Mouse (Mus musculus): ENCODE results near the gene Snrnp70. TPM values are rescaled to one million over a fixed set of nuclear protein-coding genes. Genes with fewer than 3 reads are reported as not detected.

Snrnp70 gene
- polyA plus RNA-seq (2017; shearing (Covaris generic)), result 236 TPM

GRCm38 (mm10) chr7:45395578-45396336, at the start of gene Snrnp70:
Gene Snrnp70, minus strand, starts transcription at chr7:45395742.

GRCm38 (mm10) chr7:45437521-45438276, 42.2 kb upstream of the Snrnp70 start, which contains the start of gene Ruvbl2:
Gene Ruvbl2, minus strand, starts transcription at chr7:45438096.

GRCm38 (mm10) chr7:45434203-45435015, 38.9 kb upstream of the Snrnp70 start, which contains the start of gene Gys1:
Gene Gys1, plus strand, starts transcription at chr7:45434844.

GRCm38 (mm10) chr7:45420615-45420919, 25.0 kb upstream of the Snrnp70 start, which contains the start of gene Lhb:
Gene Lhb, plus strand, starts transcription at chr7:45420820.

GRCm38 (mm10) chr7:45413113-45413863, 17.7 kb upstream of the Snrnp70 start, which contains the start of gene Ntf5:
Gene Ntf5, plus strand, starts transcription at chr7:45413695.

GRCm38 (mm10) chr7:45405091-45406075, 9.8 kb upstream of the Snrnp70 start, which contains the start of gene Kcna7:
Gene Kcna7, plus strand, starts transcription at chr7:45405653.

GRCm38 (mm10) chr7:45370475-45371311, 24.8 kb downstream of the Snrnp70 start, which contains the start of gene Lin7b:
Gene Lin7b, minus strand, starts transcription at chr7:45370583.

GRCm38 (mm10) chr7:45366652-45367019, 28.9 kb downstream of the Snrnp70 start, which contains the start of gene Ppfia3:
Gene Ppfia3, minus strand, starts transcription at chr7:45367019.

GRCm38 (mm10) chr7:45335056-45335455, 60.5 kb downstream of the Snrnp70 start, which contains the start of gene Hrc:
Gene Hrc, plus strand, starts transcription at chr7:45335290.

GRCm38 (mm10) chr7:45333431-45333982, 62.0 kb downstream of the Snrnp70 start, which contains the start of gene Trpm4:
Gene Trpm4, minus strand, starts transcription at chr7:45333780.

Other genes with a start within 250 kb of the Snrnp70 start
- 30.4 TPM for gene Pih1d1, start 241.4 kb downstream of the Snrnp70 start, polyA plus RNA-seq (2017; shearing (Covaris generic))
- 42.7 TPM for gene Aldh16a1, start 241.2 kb downstream of the Snrnp70 start, polyA plus RNA-seq (2017; shearing (Covaris generic))
- gene Slc17a7, start 231.8 kb downstream of the Snrnp70 start, polyA plus RNA-seq (2017; shearing (Covaris generic)), result 0.20 TPM
- gene Gfy, start 216.2 kb downstream of the Snrnp70 start, polyA plus RNA-seq (2017; shearing (Covaris generic)), result not detected
- not detected for gene Pth2, start 214.7 kb downstream of the Snrnp70 start, polyA plus RNA-seq (2017; shearing (Covaris generic))
- gene Ccdc155, start 190.8 kb downstream of the Snrnp70 start, polyA plus RNA-seq (2017; shearing (Covaris generic)), result not detected
- gene Dkkl1, start 183.6 kb downstream of the Snrnp70 start, polyA plus RNA-seq (2017; shearing (Covaris generic)), result 2.7 TPM
- gene Tead2, start 180.0 kb downstream of the Snrnp70 start, polyA plus RNA-seq (2017; shearing (Covaris generic)), result 0.95 TPM
- gene Cd37, start 156.6 kb downstream of the Snrnp70 start, polyA plus RNA-seq (2017; shearing (Covaris generic)), result 402 TPM
- not detected for gene Slc6a16, start 154.7 kb downstream of the Snrnp70 start, polyA plus RNA-seq (2017; shearing (Covaris generic))
- not detected for gene Slc6a21, start 118.2 kb downstream of the Snrnp70 start, polyA plus RNA-seq (2017; shearing (Covaris generic))
- gene Trpm4, start 62.0 kb downstream of the Snrnp70 start, polyA plus RNA-seq (2017; shearing (Covaris generic)), result 8.0 TPM
- not detected for gene Hrc, start 60.5 kb downstream of the Snrnp70 start, polyA plus RNA-seq (2017; shearing (Covaris generic))
- gene Ppfia3, start 28.7 kb downstream of the Snrnp70 start, polyA plus RNA-seq (2017; shearing (Covaris generic)), result not detected
- not detected for gene Lin7b, start 25.2 kb downstream of the Snrnp70 start, polyA plus RNA-seq (2017; shearing (Covaris generic))
- gene Kcna7, start 9.9 kb upstream of the Snrnp70 start, polyA plus RNA-seq (2017; shearing (Covaris generic)), result not detected
- not detected for gene Ntf5, start 18.0 kb upstream of the Snrnp70 start, polyA plus RNA-seq (2017; shearing (Covaris generic))
- not detected for gene Lhb, start 25.1 kb upstream of the Snrnp70 start, polyA plus RNA-seq (2017; shearing (Covaris generic))
- gene Gys1, start 39.1 kb upstream of the Snrnp70 start, polyA plus RNA-seq (2017; shearing (Covaris generic)), result 8.8 TPM
- gene Ruvbl2, start 42.4 kb upstream of the Snrnp70 start, polyA plus RNA-seq (2017; shearing (Covaris generic)), result 33.7 TPM
- gene Ftl1, start 64.1 kb upstream of the Snrnp70 start, polyA plus RNA-seq (2017; shearing (Covaris generic)), result 2,872 TPM
- 198 TPM for gene Bax, start 71.2 kb upstream of the Snrnp70 start, polyA plus RNA-seq (2017; shearing (Covaris generic))
- gene Tulp2, start 86.1 kb upstream of the Snrnp70 start, polyA plus RNA-seq (2017; shearing (Covaris generic)), result 6.5 TPM
- gene Gm45808, start 91.1 kb upstream of the Snrnp70 start, polyA plus RNA-seq (2017; shearing (Covaris generic)), result not detected
- gene Dhdh, start 93.1 kb upstream of the Snrnp70 start, polyA plus RNA-seq (2017; shearing (Covaris generic)), result 0.16 TPM
- 133 TPM for gene Nucb1, start 114.7 kb upstream of the Snrnp70 start, polyA plus RNA-seq (2017; shearing (Covaris generic))
- 587 TPM for gene Ppp1r15a, start 130.5 kb upstream of the Snrnp70 start, polyA plus RNA-seq (2017; shearing (Covaris generic))
- 1.0 TPM for gene Plekha4, start 130.6 kb upstream of the Snrnp70 start, polyA plus RNA-seq (2017; shearing (Covaris generic))
- 0.66 TPM for gene Hsd17b14, start 159.2 kb upstream of the Snrnp70 start, polyA plus RNA-seq (2017; shearing (Covaris generic))
- gene Bcat2, start 174.4 kb upstream of the Snrnp70 start, polyA plus RNA-seq (2017; shearing (Covaris generic)), result 123 TPM
- gene Fgf21, start 219.7 kb upstream of the Snrnp70 start, polyA plus RNA-seq (2017; shearing (Covaris generic)), result not detected
- gene Fut1, start 221.5 kb upstream of the Snrnp70 start, polyA plus RNA-seq (2017; shearing (Covaris generic)), result not detected
- not detected for gene Izumo1, start 226.1 kb upstream of the Snrnp70 start, polyA plus RNA-seq (2017; shearing (Covaris generic))
- gene Rasip1, start 231.7 kb upstream of the Snrnp70 start, polyA plus RNA-seq (2017; shearing (Covaris generic)), result 0.41 TPM
- gene Mamstr, start 244.2 kb upstream of the Snrnp70 start, polyA plus RNA-seq (2017; shearing (Covaris generic)), result not detected